Mouse (Mus musculus) thymus, postnatal 0 days (tissue): ENCODE data around the gene Khdrbs2. TPM values are rescaled to one million over a fixed set of nuclear protein-coding genes. Genes with fewer than 3 reads are reported as not detected.
"Not testable (repeated sequence)": the region's sequence is repeated elsewhere in the genome, so short reads cannot be mapped to it uniquely, and the experiment has no call there.

Experiments used
- DNase-seq: peaks from one replicate; pipeline ENCODE4 v3.0.0-alpha.2; 2015; ENCODE audit warnings: low spot score
- polyA plus RNA-seq: library from polyadenylated mRNA; unstranded; fragments of >200 nt; fragmentation: Nextera tagmentation; extraction: Ambion mirVana; gene quantifications from 2 replicates; pipeline ENCODE4 v1.2.1, GENCODE M21; 2015

Khdrbs2 gene
- polyA plus RNA-seq, 1 experiment from 2014 or later, result 0.26 TPM

GRCm38 (mm10) chr1:32463103-32463516 is 290.6 kb downstream of the Khdrbs2 start:
- no peak for DNase-seq

- DNase-seq, result no peak
Observed at GRCm38 (mm10) chr1:32471022-32471421, 298.5 kb downstream of the Khdrbs2 start.

- no peak for DNase-seq
Observed at GRCm38 (mm10) chr1:32471502-32472214, 299.1 kb downstream of the Khdrbs2 start.

GRCm38 (mm10) chr1:32487944-32488343 is 315.4 kb downstream of the Khdrbs2 start:
- DNase-seq, result no peak

GRCm38 (mm10) chr1:32503381-32503780 is 330.9 kb downstream of the Khdrbs2 start:
- no peak for DNase-seq

GRCm38 (mm10) chr1:32547194-32547593 is 374.7 kb downstream of the Khdrbs2 start, which contains the start of gene Gm5415:
Gene Gm5415, minus strand, starts transcription at chr1:32547294.
- not testable (repeated sequence) for DNase-seq

GRCm38 (mm10) chr1:32553459-32553858 is 380.9 kb downstream of the Khdrbs2 start:
- DNase-seq, result no peak

GRCm38 (mm10) chr1:32553925-32554324 is 381.4 kb downstream of the Khdrbs2 start:
- no peak for DNase-seq

- DNase-seq, result no peak
Observed at GRCm38 (mm10) chr1:32568901-32569300, 396.4 kb downstream of the Khdrbs2 start.

GRCm38 (mm10) chr1:32626060-32626459 is 453.5 kb downstream of the Khdrbs2 start:
- DNase-seq, result no peak

GRCm38 (mm10) chr1:32632415-32633354 is 460.2 kb downstream of the Khdrbs2 start:
- no peak for DNase-seq

GRCm38 (mm10) chr1:32633404-32633803 is 460.9 kb downstream of the Khdrbs2 start:
- DNase-seq, result no peak

GRCm38 (mm10) chr1:32639118-32639517 is 466.6 kb downstream of the Khdrbs2 start:
- DNase-seq, result no peak

GRCm38 (mm10) chr1:32649647-32650209 is 477.2 kb downstream of the Khdrbs2 start:
- DNase-seq, result no peak

GRCm38 (mm10) chr1:32693806-32694205 is 521.3 kb downstream of the Khdrbs2 start:
- DNase-seq, result no peak

- no peak for DNase-seq
Observed at GRCm38 (mm10) chr1:32700132-32700531, 527.6 kb downstream of the Khdrbs2 start.

GRCm38 (mm10) chr1:32701267-32701666 is 528.8 kb downstream of the Khdrbs2 start:
- DNase-seq, result no peak
